Mouse (Mus musculus) forebrain, postnatal 0 days (tissue): ENCODE measurements around the gene Siah2. TPM values are rescaled to one million over a fixed set of nuclear protein-coding genes. Genes with fewer than 3 reads are reported as not detected.

ENCODE experiments used
- ATAC-seq: fragments of 200-750 bp; cut with Nextera tagmentation; 2 replicates; pipeline ENCODE4 v1.8.0; 2017; ENCODE audit warnings: mild to moderate bottlenecking, moderate library complexity
- DNase-seq: peaks from one replicate; pipeline ENCODE4 v3.0.0-alpha.2; 2015
- H3K27ac ChIP-seq: fragments of 300-500 bp; sonication (generic); 2 replicates; pipeline ENCODE4 v1.5.1; 2014; ENCODE audit warnings: low read depth, mild to moderate bottlenecking, antibody characterized with exemption, low read length, moderate library complexity, mixed read lengths
- H3K27me3 ChIP-seq: fragments of 300-500 bp; sonication (generic); 2 replicates; pipeline ENCODE4 v1.6.1; 2014; ENCODE audit warnings: mild to moderate bottlenecking, low read length, mixed read lengths; ENCODE audit not compliant: insufficient read depth
- H3K36me3 ChIP-seq: fragments of 300-500 bp; sonication (generic); 2 replicates; pipeline ENCODE4 v1.6.1; 2014; ENCODE audit warnings: mild to moderate bottlenecking, moderate library complexity; ENCODE audit not compliant: insufficient read depth
- H3K4me1 ChIP-seq: fragments of 300-500 bp; sonication (generic); 2 replicates; pipeline ENCODE4 v1.6.1; 2014; ENCODE audit warnings: antibody characterized with exemption; ENCODE audit not compliant: insufficient read depth
- H3K4me2 ChIP-seq: fragments of 300-500 bp; sonication (generic); 2 replicates; pipeline ENCODE4 v1.6.1; 2014; ENCODE audit warnings: low read depth, mild to moderate bottlenecking, moderate library complexity
- H3K4me3 ChIP-seq: fragments of 300-500 bp; sonication (generic); 2 replicates; pipeline ENCODE4 v1.5.1; 2014; ENCODE audit warnings: low read depth, low read length, mixed read lengths
- H3K9ac ChIP-seq: fragments of 300-500 bp; sonication (generic); 2 replicates; pipeline ENCODE4 v1.6.1; 2014; ENCODE audit warnings: mild to moderate bottlenecking
- H3K9me3 ChIP-seq: fragments of 300-500 bp; sonication (generic); 2 replicates; pipeline ENCODE4 v1.6.1; 2016; ENCODE audit warnings: low read length
- CTCF ChIP-seq: sonication (generic); IDR thresholded peaks from 2 replicates; pipeline ENCODE4 v1.5.1; 2016; ENCODE audit warnings: antibody characterized with exemption, control low read depth, low read depth
- WGBS: fragments of 180-500 bp; shearing (Covaris S2); extraction: QIAGEN DNeasy Blood & Tissue Kit; methylation state at CpG from one replicate; pipeline ENCODE4 v1.1.7; 2014; 5-methylcytosine and 5-hydroxymethylcytosine counted together
- polyA plus RNA-seq: library from polyadenylated mRNA; unstranded; fragments of >200 nt; fragmentation: Nextera tagmentation; extraction: Ambion mirVana; gene quantifications from 2 replicates; pipeline ENCODE4 v1.2.1, GENCODE M21; 2015
- total RNA-seq: library from RNA; depleted of rRNA; stranded (reverse); fragments of >200 nt; gene quantifications from 2 replicates; pipeline ENCODE4 v1.2.3, GENCODE M21; 2014; rRNA removed

Siah2 gene
- 22.1 and 25.2 TPM in 2 replicates for total RNA-seq
- 11.2 and 13.6 TPM in 2 replicates for polyA plus RNA-seq

DNA sequence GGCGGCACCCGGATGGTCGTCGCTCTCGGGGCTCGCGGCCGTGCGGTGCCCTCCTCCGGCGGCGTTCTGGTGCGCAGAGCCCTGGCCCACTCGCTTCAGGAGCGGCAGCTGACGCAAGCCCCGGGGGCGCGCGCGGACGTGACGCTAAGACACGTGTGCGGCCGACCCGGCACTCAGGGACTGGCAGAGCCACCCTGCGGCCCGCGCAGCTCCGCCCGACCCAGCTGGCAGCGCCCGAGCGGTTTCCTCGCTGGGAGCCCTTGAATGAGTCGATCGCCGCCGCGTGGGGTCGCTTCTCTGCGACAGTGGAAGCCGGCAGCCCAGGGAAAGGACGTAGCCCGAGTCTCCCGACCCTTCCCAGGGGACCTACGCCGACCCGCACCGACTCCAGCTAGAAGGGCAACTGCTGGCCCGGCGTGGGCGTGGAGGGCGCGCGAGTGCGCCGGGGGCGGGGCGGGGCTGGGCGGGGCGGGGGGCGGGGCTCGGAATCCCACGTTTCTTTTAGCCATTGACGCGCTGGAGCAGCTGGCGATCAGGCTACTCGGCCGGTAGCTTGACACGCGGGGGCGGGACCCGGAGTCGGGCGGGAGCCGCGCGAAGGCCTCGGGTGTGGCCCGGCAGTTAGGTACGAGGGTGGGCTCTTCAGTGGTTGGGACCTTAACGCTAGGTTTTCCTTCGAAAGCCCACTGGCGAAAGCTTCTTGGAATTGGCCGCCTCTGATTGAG is at the start of gene Siah2:
Gene Siah2, minus strand, starts transcription at position 404 of the 725 bp plus-strand sequence.
- Histone ChIP-seq H3K4me1 (peaks cover 17% of the 10 kb centered on the region; the same call in 1 of the 2 replicates), H3K27ac (peak within 1 kb of the TSS; percentile 90), H3K27me3 (no peaks in the 10 kb centered on the region), H3K9ac (peak within 1 kb of the TSS; percentile 88), H3K36me3 (no peaks in the 10 kb centered on the region), H3K4me3 (peak within 1 kb of the TSS; percentile 84), H3K9me3 (no peaks in the 10 kb centered on the region), H3K4me2 (peak within 1 kb of the TSS; percentile 79)
- ATAC-seq = peak; percentile 99
- DNase-seq = peak; percentile 96
- WGBS = under 1% methylated on average over 83 of the region's 87 CpGs
- peak; percentile 62 for TF ChIP-seq CTCF

DNA sequence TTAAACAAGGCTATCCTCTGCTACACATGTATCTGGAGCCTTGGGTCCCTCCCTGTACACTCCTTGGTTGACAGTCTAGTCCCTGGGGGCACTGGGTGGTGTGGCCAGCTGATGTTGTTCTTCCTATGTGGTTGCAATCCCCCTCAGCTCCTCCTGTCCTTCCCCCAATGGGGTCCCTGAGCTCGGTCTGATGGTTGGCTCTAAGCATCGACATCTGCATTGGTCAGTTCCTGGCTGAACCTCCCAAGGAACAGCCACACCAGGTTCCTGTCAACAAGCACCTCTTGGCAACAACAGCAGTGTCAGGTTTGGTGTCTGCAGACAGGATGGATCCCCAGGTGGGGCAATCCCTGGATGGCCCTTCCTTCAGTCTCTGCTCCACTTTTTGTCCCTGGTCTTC is 47.3 kb upstream of the Siah2 start:
- H3K4me3 ChIP-seq = no peak overlapping the region
- no peaks in the 10 kb centered on the region for H3K9me3 ChIP-seq
- WGBS = 72% methylated on average over 2 of the region's 2 CpGs
- no peak overlapping the region for H3K4me2 ChIP-seq
- ATAC-seq = no peak
- no peak overlapping the region for H3K27ac ChIP-seq
- DNase-seq = no peak
- H3K9ac ChIP-seq = no peak overlapping the region
- H3K4me1 ChIP-seq = no peaks in the 10 kb centered on the region
- no peak for TF ChIP-seq CTCF
- no peaks in the 10 kb centered on the region for H3K36me3 ChIP-seq
- no peaks in the 10 kb centered on the region for H3K27me3 ChIP-seq

DNA sequence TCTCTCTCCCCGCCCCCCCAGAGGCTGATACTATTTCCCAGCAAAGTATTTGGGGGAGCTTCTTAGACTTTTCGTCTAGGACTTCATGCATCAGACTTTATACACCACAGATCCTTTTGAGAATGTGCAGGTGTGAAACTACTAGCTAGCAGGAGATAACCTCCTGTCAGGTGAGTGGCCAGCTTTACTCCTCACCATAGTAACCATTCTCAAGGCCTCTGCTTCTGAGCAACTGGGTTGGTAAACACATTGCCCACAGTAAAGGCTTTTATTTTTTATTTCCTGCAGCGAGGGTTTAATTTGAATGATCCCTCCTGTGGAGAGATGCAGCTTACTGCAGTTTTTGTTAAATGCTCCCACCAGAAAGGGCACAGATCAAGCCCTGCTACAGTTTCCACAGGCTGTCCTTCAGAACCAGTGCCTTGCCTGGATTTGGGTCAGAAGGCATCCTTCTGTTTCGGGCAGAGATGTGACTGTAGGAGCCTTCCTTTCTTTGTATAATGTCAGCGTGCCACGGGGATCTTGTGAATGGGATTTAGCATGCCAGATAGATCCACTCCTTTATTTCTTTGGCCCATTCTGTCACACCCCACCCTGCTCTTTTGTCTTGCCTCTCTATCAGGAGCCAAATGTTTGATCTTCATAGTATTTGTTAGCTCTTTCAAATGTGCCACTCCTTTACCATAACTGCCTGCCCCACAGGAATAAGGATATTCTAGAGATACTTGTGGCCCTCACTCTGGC is 46.3 kb upstream of the Siah2 start:
- no peaks in the 10 kb centered on the region for H3K4me1 ChIP-seq
- H3K4me2 ChIP-seq = no peak overlapping the region
- 17% methylated on average over 6 of the region's 6 CpGs for WGBS
- ATAC-seq = peak; percentile 40; the same call in 1 of the 2 replicates
- no peaks in the 10 kb centered on the region for H3K36me3 ChIP-seq
- H3K4me3 ChIP-seq = no peak overlapping the region
- no peaks in the 10 kb centered on the region for H3K9me3 ChIP-seq
- no peak overlapping the region for H3K9ac ChIP-seq
- H3K27me3 ChIP-seq = no peaks in the 10 kb centered on the region
- TF ChIP-seq CTCF = no peak
- no peak overlapping the region for H3K27ac ChIP-seq
- DNase-seq = peak; percentile 25

GRCm38 (mm10) chr3:58731520-58731919 is 39.3 kb upstream of the Siah2 start:
- 81% methylated on average over 5 of the region's 5 CpGs for WGBS
- no peaks in the 10 kb centered on the region for H3K9me3 ChIP-seq
- no peak for ATAC-seq

DNA sequence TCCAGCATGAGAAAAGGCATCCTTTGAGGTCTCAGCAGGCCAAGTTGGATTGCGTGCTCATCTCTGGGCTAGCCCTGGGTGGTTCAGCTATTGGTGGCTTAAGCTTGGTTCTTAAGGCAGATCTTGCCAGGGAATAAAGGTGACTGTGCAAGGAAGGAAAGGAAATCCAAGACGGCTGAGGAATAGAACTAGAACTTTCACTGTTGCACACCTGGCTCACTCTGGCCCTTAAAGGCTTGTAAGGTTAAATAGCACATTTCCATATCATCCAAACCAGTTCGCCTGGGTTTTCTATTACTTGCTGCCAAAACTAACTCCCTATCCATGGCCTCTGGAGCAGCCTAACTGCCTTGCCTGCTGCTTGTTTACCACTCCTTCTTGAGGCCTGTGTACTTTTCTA is 38.4 kb upstream of the Siah2 start:
- Histone ChIP-seq H3K27me3 (no peaks in the 10 kb centered on the region), H3K36me3 (no peaks in the 10 kb centered on the region), H3K4me1 (no peaks in the 10 kb centered on the region), H3K27ac (no peak overlapping the region), H3K9me3 (no peaks in the 10 kb centered on the region), H3K9ac (no peak overlapping the region), H3K4me2 (no peak overlapping the region), H3K4me3 (no peak overlapping the region)
- TF ChIP-seq CTCF = no peak
- WGBS = 81% methylated on average over 3 of the region's 3 CpGs
- DNase-seq (no peak), ATAC-seq (no peak)

More at GRCm38 (mm10) chr3:58731520-58731919, 39.3 kb upstream of the Siah2 start:
- no peak overlapping the region for H3K9ac ChIP-seq
- no peak overlapping the region for H3K4me2 ChIP-seq
- H3K27ac ChIP-seq = no peak overlapping the region
- DNase-seq = no peak
- no peaks in the 10 kb centered on the region for H3K27me3 ChIP-seq
- no peak overlapping the region for H3K4me3 ChIP-seq
- TF ChIP-seq CTCF = no peak
- H3K4me1 ChIP-seq = no peaks in the 10 kb centered on the region
- H3K36me3 ChIP-seq = no peaks in the 10 kb centered on the region

DNA sequence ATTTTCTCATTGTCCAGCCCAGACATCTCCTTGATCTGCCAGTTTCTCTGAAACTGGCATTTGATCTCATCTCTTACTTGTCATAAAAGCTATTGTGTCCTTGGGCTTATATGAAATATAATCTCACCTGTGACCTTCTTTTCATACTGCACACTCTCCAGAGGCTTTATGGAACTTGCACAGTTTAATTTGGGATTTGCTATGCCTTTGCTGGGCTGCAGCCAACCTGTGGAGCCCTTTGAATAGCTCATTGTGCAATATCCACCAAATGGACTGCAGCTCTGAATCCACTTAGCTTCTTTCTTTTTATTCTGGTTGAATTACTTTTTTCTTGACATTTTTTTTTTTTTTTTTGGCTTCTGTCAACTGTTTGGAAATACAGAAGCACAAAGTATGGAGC is 37.3 kb upstream of the Siah2 start:
- Histone ChIP-seq H3K27me3 (no peaks in the 10 kb centered on the region), H3K27ac (no peak overlapping the region), H3K4me3 (no peak overlapping the region), H3K4me1 (no peaks in the 10 kb centered on the region), H3K9me3 (no peaks in the 10 kb centered on the region), H3K4me2 (no peak overlapping the region), H3K36me3 (no peaks in the 10 kb centered on the region), H3K9ac (no peak overlapping the region)
- TF ChIP-seq CTCF = no peak
- DNase-seq = no peak
- no peak for ATAC-seq

DNA sequence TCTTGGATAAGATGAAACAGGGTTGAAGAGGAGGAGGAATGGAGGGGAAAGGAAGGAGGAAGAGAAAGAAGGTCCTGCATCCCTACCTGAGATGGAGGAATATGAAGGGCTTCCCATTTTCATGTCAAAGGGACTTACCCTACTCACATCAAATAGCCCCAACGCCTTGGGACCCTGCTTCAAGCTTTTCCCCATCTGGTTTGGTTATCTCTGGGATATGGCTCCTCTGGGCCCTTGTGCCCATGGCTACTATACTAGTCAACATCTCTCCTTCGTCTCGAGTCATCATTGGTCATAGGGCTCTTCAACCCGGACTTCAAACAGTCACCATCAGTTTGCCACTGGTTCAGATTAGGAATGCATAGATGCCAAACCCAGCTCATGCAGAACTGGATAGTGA is 35.4 kb upstream of the Siah2 start:
- Histone ChIP-seq H3K36me3 (no peaks in the 10 kb centered on the region), H3K9me3 (no peaks in the 10 kb centered on the region), H3K4me1 (no peaks in the 10 kb centered on the region), H3K4me2 (no peak overlapping the region), H3K27me3 (no peaks in the 10 kb centered on the region), H3K27ac (no peak overlapping the region), H3K4me3 (no peak overlapping the region), H3K9ac (no peak overlapping the region)
- TF ChIP-seq CTCF = no peak
- no peak for DNase-seq
- ATAC-seq = no peak
- WGBS = 85% methylated on average over 4 of the region's 4 CpGs
